Mouse (Mus musculus): Measurements from ENCODE around the gene Lrrc41. TPM values are rescaled to one million over a fixed set of nuclear protein-coding genes. Genes with fewer than 3 reads are reported as not detected.
A peak's percentile ranks its signal among the peaks of the same experiment; 100 is the strongest.

Gene Lrrc41
- total RNA-seq (2015; ENCODE audit: low replicate concordance), result 3.5 and 9.0 TPM in 2 replicates
- total RNA-seq (2017; ENCODE audit: low replicate concordance), result 1.3 and 3.3 TPM in 2 replicates

GRCm38 (mm10) chr4:116074861-116075620 is at the start of gene Lrrc41, which contains the start of gene Uqcrh:
Gene Lrrc41 (plus strand): TSS chr4:116075269.
Gene Uqcrh (minus strand): TSS chr4:116075071.
- peak; percentile 86 for ATAC-seq (replicated peaks; ENCODE audit: low FRiP score, poor library complexity, severe bottlenecking)

DNA sequence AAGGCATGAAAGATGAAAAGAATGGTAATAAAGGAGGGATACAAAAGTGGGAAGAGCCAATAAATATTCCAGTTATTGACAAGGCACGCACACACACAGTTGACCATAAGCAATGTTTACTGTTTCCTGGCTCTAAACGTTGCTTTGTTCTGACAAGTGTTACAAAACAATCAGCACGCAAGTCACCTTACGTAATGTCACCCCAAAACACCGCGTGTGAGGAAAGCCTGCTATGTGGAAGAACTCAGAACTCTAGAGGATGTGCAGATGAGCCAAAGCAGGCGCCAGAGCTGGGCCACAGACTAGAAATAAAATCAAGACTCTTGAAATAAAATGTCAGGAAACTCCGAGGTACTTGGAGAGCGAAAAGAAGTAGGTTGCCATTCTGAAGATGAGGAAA is 42.2 kb upstream of the Lrrc41 start:
- no peak for ATAC-seq (replicated peaks; ENCODE audit: low FRiP score, poor library complexity, severe bottlenecking)

- ATAC-seq (replicated peaks; ENCODE audit: low FRiP score, poor library complexity, severe bottlenecking), result no peak
These were observed 41.7 kb upstream of the Lrrc41 start for GRCm38 (mm10) chr4:116033374-116033773.

DNA sequence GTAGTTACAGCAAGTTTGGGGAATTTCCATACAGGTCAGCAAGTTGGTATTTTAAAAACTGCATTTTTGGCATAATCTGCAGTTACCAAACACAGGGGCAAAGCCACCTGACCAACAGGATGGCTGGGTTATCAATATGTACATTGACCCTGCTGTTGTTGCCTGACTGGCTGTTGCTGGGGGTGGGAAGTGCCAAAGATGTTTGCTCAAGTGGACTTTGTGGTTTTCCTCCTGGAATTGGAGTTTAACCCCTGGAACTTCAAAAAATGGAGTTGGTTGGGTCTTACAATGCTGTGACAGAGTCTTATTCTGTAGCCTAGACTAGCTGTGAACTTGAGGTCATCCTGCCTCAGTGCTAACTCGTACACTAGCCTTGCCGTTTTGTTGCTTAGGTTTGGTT is 34.6 kb upstream of the Lrrc41 start:
- ATAC-seq (replicated peaks; ENCODE audit: low FRiP score, poor library complexity, severe bottlenecking), result no peak

DNA sequence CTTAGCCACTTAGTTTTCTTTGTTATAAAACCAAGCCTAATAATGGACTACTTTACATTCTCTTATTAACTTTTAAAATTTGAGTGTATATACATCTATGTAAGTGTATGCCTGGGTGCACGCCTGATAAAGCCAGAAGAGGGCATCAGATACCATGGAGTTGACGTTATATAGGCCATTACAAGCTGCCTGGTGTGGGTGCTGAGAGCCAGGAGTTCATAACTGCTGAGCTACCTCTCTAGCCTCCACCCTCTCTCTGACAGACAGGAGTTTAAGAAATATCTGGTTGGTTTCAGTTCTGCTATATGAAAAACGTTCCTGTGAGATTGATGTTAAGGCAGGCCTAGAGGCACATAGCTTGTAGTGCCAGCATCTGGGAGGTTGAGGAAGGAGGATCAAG is 32.9 kb upstream of the Lrrc41 start:
- peak; percentile 49; the same call in 1 of the 2 replicates for ATAC-seq (replicated peaks; ENCODE audit: low FRiP score, poor library complexity, severe bottlenecking)

DNA sequence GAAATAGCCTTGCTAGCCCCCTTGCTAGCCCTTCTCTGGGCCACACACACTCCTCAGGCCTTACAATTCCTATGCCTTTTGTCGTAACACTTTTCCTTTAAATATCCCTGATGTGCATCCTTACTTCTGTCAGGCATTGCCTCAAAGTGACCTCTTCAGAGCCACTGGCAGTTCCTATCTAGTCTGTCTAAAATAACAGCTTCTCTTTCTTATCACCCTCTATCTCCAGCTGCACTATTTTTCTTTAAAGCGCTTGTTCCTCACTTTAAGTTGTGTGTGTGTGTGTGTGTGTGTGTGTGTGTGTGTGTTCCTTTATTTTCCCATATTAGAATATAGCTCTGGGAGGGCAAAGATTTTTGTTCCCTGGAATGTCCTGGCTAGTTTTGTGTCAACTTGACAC is 28.5 kb upstream of the Lrrc41 start:
- no peak for ATAC-seq (replicated peaks; ENCODE audit: low FRiP score, poor library complexity, severe bottlenecking)

- no peak for ATAC-seq (replicated peaks; ENCODE audit: low FRiP score, poor library complexity, severe bottlenecking)
These were observed 27.4 kb upstream of the Lrrc41 start for GRCm38 (mm10) chr4:116047681-116048080.

GRCm38 (mm10) chr4:116048130-116048920 is 26.7 kb upstream of the Lrrc41 start:
- ATAC-seq (replicated peaks; ENCODE audit: low FRiP score, poor library complexity, severe bottlenecking), result no peak

DNA sequence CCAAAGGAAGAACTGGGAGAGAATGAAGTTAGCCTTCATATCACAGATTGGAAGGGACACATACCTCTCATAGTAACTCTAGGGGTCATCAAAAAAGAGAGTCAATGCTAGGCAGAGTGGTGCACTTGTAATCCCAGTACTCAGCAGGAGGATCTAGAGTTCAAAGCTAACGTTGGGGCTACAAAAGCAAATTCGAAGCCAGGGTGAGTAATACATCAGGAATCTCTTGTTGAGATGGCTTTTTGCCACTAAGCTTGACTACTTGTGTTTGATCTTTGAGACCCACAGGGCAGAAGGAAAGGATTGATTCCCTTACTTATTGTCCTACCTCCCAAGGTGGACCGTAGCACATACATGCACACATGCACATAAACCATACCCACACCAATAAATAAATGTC is 25.9 kb upstream of the Lrrc41 start:
- no peak for ATAC-seq (replicated peaks; ENCODE audit: low FRiP score, poor library complexity, severe bottlenecking)

- ATAC-seq (replicated peaks; ENCODE audit: low FRiP score, poor library complexity, severe bottlenecking), result 0 out of 2 replicates have a peak, but pooled peaks have one; percentile 12
These were observed 22.4 kb upstream of the Lrrc41 start for GRCm38 (mm10) chr4:116052526-116053293.

DNA sequence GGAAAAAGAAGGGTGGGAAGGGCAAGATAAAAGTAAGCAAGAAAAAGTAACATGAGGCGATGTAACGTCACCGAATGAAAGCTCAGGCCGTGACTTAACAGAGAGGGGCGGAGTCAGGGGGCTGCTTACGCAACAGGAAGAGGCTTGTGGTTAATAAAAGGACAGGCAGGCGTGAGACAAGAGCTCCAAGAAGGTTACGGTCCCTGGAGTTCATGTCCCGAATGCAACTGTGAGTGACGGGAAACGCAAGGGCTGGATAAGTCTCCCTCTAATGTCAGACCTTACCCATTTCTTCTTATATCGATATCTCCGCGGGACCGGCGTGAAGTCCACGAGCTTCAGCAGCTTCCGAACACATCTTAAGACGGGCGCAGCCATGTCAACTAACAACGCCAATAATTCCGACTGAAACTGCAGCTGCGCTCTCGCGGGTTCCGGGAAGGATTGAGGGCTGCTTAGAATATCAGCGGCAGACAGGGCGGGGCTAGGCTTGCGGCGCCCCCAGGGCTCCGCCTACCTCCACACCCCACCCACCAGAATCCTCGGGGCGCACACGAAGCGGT is 21.6 kb upstream of the Lrrc41 start, which contains the start of gene Nsun4:
Nsun4 (minus strand) TSS at position 478 of the 563 bp plus-strand sequence.
- ATAC-seq (replicated peaks; ENCODE audit: low FRiP score, poor library complexity, severe bottlenecking), result peak; percentile 95

GRCm38 (mm10) chr4:116057559-116057958 is 17.5 kb upstream of the Lrrc41 start:
- no peak for ATAC-seq (replicated peaks; ENCODE audit: low FRiP score, poor library complexity, severe bottlenecking)

DNA sequence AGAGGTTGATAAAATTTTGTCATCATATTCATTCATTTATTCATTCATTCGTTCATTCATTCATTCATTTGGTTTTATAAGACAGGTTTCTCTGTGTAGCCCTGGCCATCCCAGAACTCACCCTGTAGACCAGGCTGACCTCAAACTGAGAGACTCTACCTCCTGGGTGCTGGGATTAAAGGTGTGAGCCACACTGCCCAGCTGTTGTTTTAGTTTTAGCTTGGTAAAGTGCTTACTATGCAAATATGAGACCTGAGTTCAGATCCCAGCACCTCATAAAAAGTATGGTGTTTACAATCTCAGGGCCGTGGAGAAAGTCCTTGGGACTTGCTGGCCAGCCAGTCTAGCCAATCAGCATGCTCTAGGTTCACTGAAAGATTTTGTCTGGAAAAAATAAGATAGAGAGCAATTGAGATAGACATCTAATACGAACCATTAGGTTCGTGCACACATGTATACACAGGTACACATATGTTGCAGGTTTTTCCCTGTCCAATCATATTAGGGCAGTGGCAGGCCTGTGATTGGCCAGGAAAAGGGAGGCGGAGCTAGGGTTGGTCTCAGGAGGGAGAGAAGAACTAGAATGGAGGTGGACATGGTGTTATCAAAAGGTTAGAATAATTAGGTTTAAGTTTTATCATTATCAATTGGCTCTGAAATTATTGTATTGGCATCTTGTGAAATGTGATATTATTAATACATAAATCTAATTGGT is 15.9 kb upstream of the Lrrc41 start:
- ATAC-seq (replicated peaks; ENCODE audit: low FRiP score, poor library complexity, severe bottlenecking), result no peak

- no peak for ATAC-seq (replicated peaks; ENCODE audit: low FRiP score, poor library complexity, severe bottlenecking)
These were observed 11.2 kb upstream of the Lrrc41 start for GRCm38 (mm10) chr4:116063855-116064254.

DNA sequence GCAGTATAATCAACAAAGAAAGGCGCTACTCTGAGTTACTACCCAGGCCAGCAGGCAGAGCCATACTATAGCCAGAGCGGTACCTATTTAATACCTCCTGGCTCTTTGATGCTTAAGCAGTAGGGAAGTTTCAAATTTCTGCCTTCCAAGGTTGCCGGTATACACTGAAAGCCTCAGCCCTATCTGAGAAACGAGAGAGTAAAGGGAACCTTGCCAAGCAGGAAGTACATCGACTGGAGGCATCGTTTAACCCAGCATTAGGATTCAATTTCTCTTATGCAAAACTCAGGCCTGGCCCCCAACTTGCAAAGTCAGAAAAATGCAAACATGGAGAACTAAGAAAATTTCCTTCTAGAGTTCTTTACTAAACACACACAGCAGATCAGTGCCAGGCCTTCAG is 5.0 kb upstream of the Lrrc41 start:
- no peak for ATAC-seq (replicated peaks; ENCODE audit: low FRiP score, poor library complexity, severe bottlenecking)

GRCm38 (mm10) chr4:116073146-116073545 is 1.9 kb upstream of the Lrrc41 start:
- ATAC-seq (replicated peaks; ENCODE audit: low FRiP score, poor library complexity, severe bottlenecking), result no peak

DNA sequence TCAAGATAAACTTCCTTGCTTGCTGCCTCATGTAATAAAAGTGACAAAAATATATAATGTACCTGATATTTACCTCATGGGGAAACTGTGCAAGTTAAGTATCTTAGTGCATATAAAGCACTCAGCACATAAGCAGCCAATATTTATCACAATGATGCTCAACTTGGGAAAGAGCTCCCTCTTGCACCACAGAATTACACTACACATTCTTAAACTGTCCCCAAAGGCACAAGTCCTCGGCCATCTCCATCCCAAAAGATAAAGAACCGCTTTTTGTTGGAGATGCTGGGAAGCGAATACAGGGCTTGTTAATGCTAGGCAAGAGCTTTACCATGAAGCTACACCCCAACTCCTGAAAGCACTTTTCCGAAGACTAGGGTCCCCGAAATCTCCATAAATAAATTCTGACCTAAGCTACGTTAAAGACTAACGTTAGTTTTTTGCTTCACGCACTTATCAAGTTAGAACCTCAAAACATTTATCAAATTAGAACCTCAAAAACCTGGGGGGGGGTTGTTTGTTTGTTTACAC is 859 bp upstream of the Lrrc41 start:
- ATAC-seq (replicated peaks; ENCODE audit: low FRiP score, poor library complexity, severe bottlenecking), result peak; percentile 52

DNA sequence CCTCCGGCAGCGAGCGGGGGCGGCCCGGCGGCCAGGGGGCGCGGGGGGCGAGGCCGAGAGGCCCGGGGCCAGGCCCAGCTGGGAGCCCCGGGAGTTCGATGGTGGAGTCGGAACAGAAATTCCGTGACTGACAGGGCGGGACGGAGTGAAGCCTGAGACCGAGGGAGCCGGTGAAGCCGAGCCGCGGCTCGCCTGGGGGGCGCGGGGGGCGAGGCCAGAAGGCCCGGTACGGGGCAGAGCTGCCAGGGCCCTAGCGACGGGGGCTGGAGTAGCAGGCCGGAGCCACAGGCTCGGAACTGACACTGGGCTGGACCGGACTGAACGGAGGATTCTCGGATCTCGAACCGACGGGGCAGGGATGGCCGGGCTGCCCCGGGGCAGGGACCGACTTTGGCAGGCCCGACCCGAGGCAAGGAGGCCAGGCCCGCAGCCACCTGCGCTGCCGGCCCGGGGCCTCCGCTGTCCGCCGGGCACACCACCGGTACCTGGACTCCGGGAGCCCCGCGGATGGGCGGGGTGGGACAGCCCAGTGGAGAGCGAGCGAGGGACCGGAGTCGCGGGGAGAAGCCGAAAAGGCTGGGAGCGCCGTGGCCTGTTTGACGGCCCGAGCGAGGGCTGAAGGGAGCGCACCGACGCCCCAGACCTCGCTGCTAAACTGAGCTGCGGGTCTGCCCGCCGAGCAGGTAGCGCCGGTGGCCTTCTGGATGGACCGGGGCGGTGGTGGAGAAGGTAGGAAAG is 731 bp downstream of the Lrrc41 start:
- peak; percentile 46 for ATAC-seq (replicated peaks; ENCODE audit: low FRiP score, poor library complexity, severe bottlenecking)

Data from erythroblast, adult 5-6 weeks (primary cell).